Mouse (Mus musculus): Measurements from ENCODE around the gene Snn. TPM values are rescaled to one million over a fixed set of nuclear protein-coding genes. Genes with fewer than 3 reads are reported as not detected.
"Not testable (repeated sequence)": the region's sequence is repeated elsewhere in the genome, so short reads cannot be mapped to it uniquely, and the experiment has no call there.

Snn gene
- 41.8 and 50.6 TPM in 2 replicates for polyA plus RNA-seq (2012; rRNA removed)

GRCm38 (mm10) chr16:11060645-11061044 lies at the start of gene Snn:
Gene Snn (plus strand): TSS chr16:11060945.
- Histone ChIP-seq H3K4me3 (replicated peaks; ENCODE audit: extremely low read depth, low read depth, low read length) (no peak within 1 kb of the TSS), H3K4me1 (ENCODE audit: control insufficient read depth, insufficient read depth, low read length) (peaks cover 2% of the 10 kb centered on the region; the same call in 1 of the 2 replicates)
- DNase-seq, result no peak
- WGBS, result 88% methylated on average over 4 of the region's 4 CpGs
- TF ChIP-seq CTCF (IDR thresholded peaks at IDR 0.05; ENCODE audit: insufficient read depth, low read length) (no peak), POLR2A (IDR thresholded peaks at IDR 0.05; ENCODE audit: borderline replicate concordance, extremely low read depth, low read depth, low read length) (no peak)

GRCm38 (mm10) chr16:11011206-11011605 lies 49.5 kb upstream of the Snn start:
- WGBS, result 86% methylated on average over 2 of the region's 2 CpGs
- no peak overlapping the region for H3K4me3 ChIP-seq (replicated peaks; ENCODE audit: extremely low read depth, low read depth, low read length)
- no peak for DNase-seq
- TF ChIP-seq POLR2A (IDR thresholded peaks at IDR 0.05; ENCODE audit: borderline replicate concordance, extremely low read depth, low read depth, low read length), result no peak
- TF ChIP-seq CTCF (IDR thresholded peaks at IDR 0.05; ENCODE audit: insufficient read depth, low read length), result no peak
- H3K4me1 ChIP-seq (ENCODE audit: control insufficient read depth, insufficient read depth, low read length), result peaks cover 25% of the 10 kb centered on the region

- no peak overlapping the region for H3K4me3 ChIP-seq (replicated peaks; ENCODE audit: extremely low read depth, low read depth, low read length)
- DNase-seq, result no peak
- H3K4me1 ChIP-seq (ENCODE audit: control insufficient read depth, insufficient read depth, low read length), result peaks cover 24% of the 10 kb centered on the region
- no peak for TF ChIP-seq CTCF (IDR thresholded peaks at IDR 0.05; ENCODE audit: insufficient read depth, low read length)
- TF ChIP-seq POLR2A (IDR thresholded peaks at IDR 0.05; ENCODE audit: borderline replicate concordance, extremely low read depth, low read depth, low read length), result no peak
- 80% methylated on average over 4 of the region's 4 CpGs for WGBS
Observed at GRCm38 (mm10) chr16:11011939-11012338, 48.8 kb upstream of the Snn start.

GRCm38 (mm10) chr16:11012571-11013463 lies 47.9 kb upstream of the Snn start:
- 46% methylated on average over 11 of the region's 11 CpGs for WGBS
- peak; percentile 47 for DNase-seq
- TF ChIP-seq CTCF (IDR thresholded peaks at IDR 0.05; ENCODE audit: insufficient read depth, low read length), result no peak
- no peak for TF ChIP-seq POLR2A (IDR thresholded peaks at IDR 0.05; ENCODE audit: borderline replicate concordance, extremely low read depth, low read depth, low read length)
- Histone ChIP-seq H3K4me3 (replicated peaks; ENCODE audit: extremely low read depth, low read depth, low read length) (no peak overlapping the region), H3K4me1 (ENCODE audit: control insufficient read depth, insufficient read depth, low read length) (peaks cover 19% of the 10 kb centered on the region)

- not testable (repeated sequence) for H3K4me3 ChIP-seq (replicated peaks; ENCODE audit: extremely low read depth, low read depth, low read length); DNase-seq
- 81% methylated on average over 15 of the region's 19 CpGs for WGBS
- peaks cover 14% of the 10 kb centered on the region for H3K4me1 ChIP-seq (ENCODE audit: control insufficient read depth, insufficient read depth, low read length)
Observed at GRCm38 (mm10) chr16:11013464-11014147, 47.1 kb upstream of the Snn start.

- Histone ChIP-seq H3K4me1 (ENCODE audit: control insufficient read depth, insufficient read depth, low read length) (peaks cover 8% of the 10 kb centered on the region), H3K4me3 (replicated peaks; ENCODE audit: extremely low read depth, low read depth, low read length) (no peak overlapping the region)
- 79% methylated on average over 3 of the region's 3 CpGs for WGBS
- TF ChIP-seq CTCF (IDR thresholded peaks at IDR 0.05; ENCODE audit: insufficient read depth, low read length), result no peak
- no peak for TF ChIP-seq POLR2A (IDR thresholded peaks at IDR 0.05; ENCODE audit: borderline replicate concordance, extremely low read depth, low read depth, low read length)
- DNase-seq, result no peak
Observed at GRCm38 (mm10) chr16:11014407-11014806, 46.3 kb upstream of the Snn start.

GRCm38 (mm10) chr16:11016353-11016752 lies 44.4 kb upstream of the Snn start:
- WGBS, result 28% methylated on average over 4 of the region's 4 CpGs
- no peak for DNase-seq
- TF ChIP-seq CTCF (IDR thresholded peaks at IDR 0.05; ENCODE audit: insufficient read depth, low read length) (no peak), POLR2A (IDR thresholded peaks at IDR 0.05; ENCODE audit: borderline replicate concordance, extremely low read depth, low read depth, low read length) (no peak)
- peaks cover 8% of the 10 kb centered on the region for H3K4me1 ChIP-seq (ENCODE audit: control insufficient read depth, insufficient read depth, low read length)
- H3K4me3 ChIP-seq (replicated peaks; ENCODE audit: extremely low read depth, low read depth, low read length), result no peak overlapping the region

GRCm38 (mm10) chr16:11017807-11018595 lies 42.7 kb upstream of the Snn start:
- no peak for TF ChIP-seq CTCF (IDR thresholded peaks at IDR 0.05; ENCODE audit: insufficient read depth, low read length)
- TF ChIP-seq POLR2A (IDR thresholded peaks at IDR 0.05; ENCODE audit: borderline replicate concordance, extremely low read depth, low read depth, low read length), result no peak
- Histone ChIP-seq H3K4me1 (ENCODE audit: control insufficient read depth, insufficient read depth, low read length) (peaks cover 2% of the 10 kb centered on the region; the same call in 1 of the 2 replicates), H3K4me3 (replicated peaks; ENCODE audit: extremely low read depth, low read depth, low read length) (no peak overlapping the region)
- no peak for DNase-seq
- WGBS, result 48% methylated on average over 11 of the region's 11 CpGs

- Histone ChIP-seq H3K4me1 (ENCODE audit: control insufficient read depth, insufficient read depth, low read length) (no peaks in the 10 kb centered on the region), H3K4me3 (replicated peaks; ENCODE audit: extremely low read depth, low read depth, low read length) (no peak overlapping the region)
- DNase-seq, result no peak
- WGBS, result 58% methylated on average over 3 of the region's 3 CpGs
- no peak for TF ChIP-seq POLR2A (IDR thresholded peaks at IDR 0.05; ENCODE audit: borderline replicate concordance, extremely low read depth, low read depth, low read length)
- TF ChIP-seq CTCF (IDR thresholded peaks at IDR 0.05; ENCODE audit: insufficient read depth, low read length), result no peak
Observed at GRCm38 (mm10) chr16:11021403-11022112, 39.2 kb upstream of the Snn start.

Measured in lung, adult 2 months (tissue).